Mouse (Mus musculus): ENCODE measurements around the gene Bcl9l.

DNA sequence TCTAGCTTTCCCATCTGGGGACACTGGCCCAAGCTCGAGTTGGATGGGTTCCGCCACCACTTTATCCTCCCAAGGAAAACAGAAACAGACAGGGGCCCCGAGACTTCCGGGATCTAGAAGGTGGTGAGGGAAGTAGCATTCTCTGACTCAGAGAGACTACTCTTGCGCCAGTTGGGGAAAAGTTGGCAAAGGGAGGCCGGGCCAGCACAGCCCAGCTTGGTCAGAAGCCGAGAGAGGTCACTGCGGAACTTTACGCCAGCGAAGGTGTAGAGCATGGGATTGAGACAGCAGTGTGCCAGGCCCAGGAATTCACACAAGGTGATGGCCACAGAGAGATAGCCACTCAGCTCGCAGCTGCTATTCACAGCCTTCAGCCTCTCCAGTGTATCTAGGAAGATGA lies 30.5 kb downstream of the Bcl9l start:
- TF ChIP-seq POLR2A (IDR thresholded peaks at IDR 0.05; ENCODE audit: low read depth, low read length) (no peak), CTCF (IDR thresholded peaks at IDR 0.05; ENCODE audit: extremely low read depth, insufficient read length, insufficient replicate concordance, low read depth, low read length) (no peak)

Data from small intestine, adult 2 months (tissue).